Mouse (Mus musculus): ENCODE measurements around the gene Gsk3b. TPM values are rescaled to one million over a fixed set of nuclear protein-coding genes. Genes with fewer than 3 reads are reported as not detected.

Gene Gsk3b
- polyA plus RNA-seq, 1 experiment from 2014 or later, result 12.8 TPM

- ATAC-seq (ENCODE audit: low read depth), result no peak
- no peaks in the 10 kb centered on the region for H3K9me3 ChIP-seq (replicated peaks)
- no peak for DNase-seq
Observed at GRCm38 (mm10) chr16:38285801-38286200, 197.0 kb downstream of the Gsk3b start.

GRCm38 (mm10) chr16:38286541-38286940 is 197.7 kb downstream of the Gsk3b start:
- ATAC-seq (ENCODE audit: low read depth), result no peak
- DNase-seq, result no peak
- H3K4me2 ChIP-seq, result no peak overlapping the region
- no peak overlapping the region for H3K4me3 ChIP-seq (replicated peaks)
- peak overlapping the region; percentile 58; the same call in 1 of the 2 replicates for H3K27ac ChIP-seq
- H3K9me3 ChIP-seq (replicated peaks), result no peaks in the 10 kb centered on the region
- peaks cover 26% of the 10 kb centered on the region for H3K4me1 ChIP-seq (replicated peaks)
- WGBS (ENCODE audit: insufficient replicate concordance), result 60% methylated on average over 4 of the region's 4 CpGs
- no peak overlapping the region for H3K9ac ChIP-seq
- no peaks in the 10 kb centered on the region for H3K36me3 ChIP-seq
- no peaks in the 10 kb centered on the region for H3K27me3 ChIP-seq

More at GRCm38 (mm10) chr16:38285801-38286200, 197.0 kb downstream of the Gsk3b start:
- Histone ChIP-seq H3K4me3 (replicated peaks) (no peak overlapping the region), H3K36me3 (no peaks in the 10 kb centered on the region), H3K9ac (no peak overlapping the region), H3K4me2 (no peak overlapping the region), H3K27ac (peak overlapping the region; percentile 47; the same call in 1 of the 2 replicates), H3K4me1 (replicated peaks) (peaks cover 29% of the 10 kb centered on the region), H3K27me3 (no peaks in the 10 kb centered on the region)
- WGBS (ENCODE audit: insufficient replicate concordance), result 59% methylated on average over 7 of the region's 7 CpGs

- Histone ChIP-seq H3K9ac (no peak overlapping the region), H3K9me3 (replicated peaks) (no peaks in the 10 kb centered on the region), H3K4me2 (no peak overlapping the region), H3K4me3 (replicated peaks) (no peak overlapping the region), H3K4me1 (replicated peaks) (peaks cover 25% of the 10 kb centered on the region), H3K27me3 (no peaks in the 10 kb centered on the region), H3K36me3 (no peaks in the 10 kb centered on the region), H3K27ac (peak overlapping the region; percentile 58; the same call in 1 of the 2 replicates)
- DNase-seq (no peak), ATAC-seq (ENCODE audit: low read depth) (peak; percentile 44)
- WGBS (ENCODE audit: insufficient replicate concordance), result 47% methylated on average over 6 of the region's 6 CpGs
Observed at GRCm38 (mm10) chr16:38287357-38287756, 198.6 kb downstream of the Gsk3b start.

GRCm38 (mm10) chr16:38287762-38288161 is 199.0 kb downstream of the Gsk3b start:
- WGBS (ENCODE audit: insufficient replicate concordance), result 59% methylated on average over 3 of the region's 3 CpGs
- Histone ChIP-seq H3K27me3 (no peaks in the 10 kb centered on the region), H3K27ac (peak overlapping the region; percentile 58), H3K9ac (no peak overlapping the region), H3K4me1 (replicated peaks) (peaks cover 25% of the 10 kb centered on the region), H3K36me3 (no peaks in the 10 kb centered on the region), H3K4me3 (replicated peaks) (no peak overlapping the region), H3K9me3 (replicated peaks) (no peaks in the 10 kb centered on the region), H3K4me2 (peak overlapping the region; percentile 13; the same call in 1 of the 2 replicates)
- ATAC-seq (ENCODE audit: low read depth), result peak; percentile 57
- DNase-seq, result no peak

GRCm38 (mm10) chr16:38288851-38289250 is 200.1 kb downstream of the Gsk3b start:
- peak overlapping the region; percentile 58; the same call in 1 of the 2 replicates for H3K27ac ChIP-seq
- ATAC-seq (ENCODE audit: low read depth), result no peak
- no peak overlapping the region for H3K4me3 ChIP-seq (replicated peaks)
- H3K4me1 ChIP-seq (replicated peaks), result peaks cover 19% of the 10 kb centered on the region; the same call in 1 of the 2 replicates
- WGBS (ENCODE audit: insufficient replicate concordance), result 29% methylated on average over 6 of the region's 6 CpGs
- H3K9ac ChIP-seq, result no peak overlapping the region
- H3K27me3 ChIP-seq, result no peaks in the 10 kb centered on the region
- no peaks in the 10 kb centered on the region for H3K9me3 ChIP-seq (replicated peaks)
- H3K36me3 ChIP-seq, result no peaks in the 10 kb centered on the region
- no peak for DNase-seq
- no peak overlapping the region for H3K4me2 ChIP-seq

- H3K4me3 ChIP-seq (replicated peaks), result no peak overlapping the region
- no peaks in the 10 kb centered on the region for H3K36me3 ChIP-seq
- no peak overlapping the region for H3K4me2 ChIP-seq
- DNase-seq (no peak), ATAC-seq (ENCODE audit: low read depth) (no peak)
- 55% methylated on average over 2 of the region's 2 CpGs for whole genome bisulfite sequencing (ENCODE audit: insufficient replicate concordance)
- H3K9ac ChIP-seq, result no peak overlapping the region
- no peak overlapping the region for H3K27ac ChIP-seq
- H3K4me1 ChIP-seq (replicated peaks), result peaks cover 19% of the 10 kb centered on the region; the same call in 1 of the 2 replicates
- no peaks in the 10 kb centered on the region for H3K9me3 ChIP-seq (replicated peaks)
- H3K27me3 ChIP-seq, result no peaks in the 10 kb centered on the region
Observed at GRCm38 (mm10) chr16:38290151-38290550, 201.3 kb downstream of the Gsk3b start.

- Histone ChIP-seq H3K4me1 (replicated peaks) (0 out of 2 replicates have a peak, but pooled peaks cover 9% of the 10 kb centered on the region), H3K4me3 (replicated peaks) (peak within 1 kb of the TSS; percentile 44), H3K9ac (peak within 1 kb of the TSS; percentile 53; the same call in 1 of the 2 replicates), H3K27ac (peak within 1 kb of the TSS; percentile 39), H3K4me2 (peak within 1 kb of the TSS; percentile 48), H3K27me3 (no peaks in the 10 kb centered on the region), H3K36me3 (no peaks in the 10 kb centered on the region), H3K9me3 (replicated peaks) (no peaks in the 10 kb centered on the region)
- ATAC-seq (ENCODE audit: low read depth) (peak; percentile 64), DNase-seq (no peak)
- 46% methylated on average over 7 of the region's 7 CpGs for WGBS (ENCODE audit: insufficient replicate concordance)
Observed at GRCm38 (mm10) chr16:38294685-38295348, 206.0 kb downstream of the Gsk3b start, which contains the start of gene Nr1i2. Nr1i2 (minus strand) TSS chr16:38294824.

- no peak for ATAC-seq (ENCODE audit: low read depth)
Observed at GRCm38 (mm10) chr16:38295349-38295930, 206.6 kb downstream of the Gsk3b start.

More at GRCm38 (mm10) chr16:38295349-38295930, 206.6 kb downstream of the Gsk3b start:
- Histone ChIP-seq H3K4me3 (replicated peaks) (no peak overlapping the region), H3K4me2 (no peak overlapping the region), H3K4me1 (replicated peaks) (0 out of 2 replicates have a peak, but pooled peaks cover 6% of the 10 kb centered on the region), H3K36me3 (no peaks in the 10 kb centered on the region), H3K9me3 (replicated peaks) (no peaks in the 10 kb centered on the region), H3K27me3 (no peaks in the 10 kb centered on the region), H3K9ac (no peak overlapping the region), H3K27ac (no peak overlapping the region; the same call in 1 of the 2 replicates)
- DNase-seq, result no peak
- 32% methylated on average over 5 of the region's 5 CpGs for WGBS (ENCODE audit: insufficient replicate concordance)

Other genes starting within 250 kb of the Gsk3b start
- not detected in 2 replicates for gene Gm36028, start 227.9 kb upstream of the Gsk3b start, polyA plus RNA-seq (2015; fragmentation: Nextera tagmentation; extraction: Ambion mirVana)
- gene Lrrc58, start 220.6 kb upstream of the Gsk3b start, polyA plus RNA-seq (2015; fragmentation: Nextera tagmentation; extraction: Ambion mirVana), result 12.1 and 15.2 TPM in 2 replicates
- gene Gpr156, start 172.5 kb upstream of the Gsk3b start, polyA plus RNA-seq (2015; fragmentation: Nextera tagmentation; extraction: Ambion mirVana), result 0.02 and 0.03 TPM in 2 replicates
- gene Nr1i2, start 205.8 kb downstream of the Gsk3b start, polyA plus RNA-seq (2015; fragmentation: Nextera tagmentation; extraction: Ambion mirVana), result 2.6 and 2.8 TPM in 2 replicates